Mouse (Mus musculus): ENCODE data around the gene Nvl. TPM values are rescaled to one million over a fixed set of nuclear protein-coding genes. Genes with fewer than 3 reads are reported as not detected.
A peak's percentile ranks its signal among the peaks of the same experiment; 100 is the strongest.

The Nvl gene
- polyA plus RNA-seq, 1 experiment from 2014 or later, result 42.1 TPM

DNA sequence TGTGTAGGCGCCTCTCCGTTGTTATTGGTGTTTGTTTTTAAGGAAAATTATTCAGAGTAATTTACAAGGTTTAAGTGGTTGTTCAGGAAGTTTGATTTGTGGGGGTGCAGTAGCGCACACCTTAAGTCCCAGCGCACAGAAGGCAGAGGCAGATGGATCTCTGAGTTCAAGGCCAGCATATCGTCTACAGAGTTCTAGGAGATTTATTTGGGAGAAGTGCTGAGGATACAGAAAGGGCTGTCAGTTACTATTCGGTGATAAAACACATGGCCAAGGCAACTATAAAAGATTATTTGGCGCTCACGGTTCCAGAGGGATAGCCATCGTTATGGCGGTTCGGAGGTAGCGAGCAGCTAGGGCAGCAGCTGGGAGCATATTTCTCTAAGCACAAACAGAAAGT lies 962 bp upstream of the Nvl start:
- Histone ChIP-seq H3K4me3 (peak overlapping the region; percentile 87), H3K9me3 (replicated peaks) (no peaks in the 10 kb centered on the region), H3K27ac (no peak overlapping the region), H3K27me3 (no peaks in the 10 kb centered on the region), H3K36me3 (peaks cover 14% of the 10 kb centered on the region), H3K4me1 (peaks cover 23% of the 10 kb centered on the region), H3K4me2 (replicated peaks) (peak overlapping the region; percentile 61), H3K9ac (peak overlapping the region; percentile 80)
- ATAC-seq (ENCODE audit: low FRiP score), result no peak
- 19% methylated on average over 12 of the region's 12 CpGs for WGBS

DNA sequence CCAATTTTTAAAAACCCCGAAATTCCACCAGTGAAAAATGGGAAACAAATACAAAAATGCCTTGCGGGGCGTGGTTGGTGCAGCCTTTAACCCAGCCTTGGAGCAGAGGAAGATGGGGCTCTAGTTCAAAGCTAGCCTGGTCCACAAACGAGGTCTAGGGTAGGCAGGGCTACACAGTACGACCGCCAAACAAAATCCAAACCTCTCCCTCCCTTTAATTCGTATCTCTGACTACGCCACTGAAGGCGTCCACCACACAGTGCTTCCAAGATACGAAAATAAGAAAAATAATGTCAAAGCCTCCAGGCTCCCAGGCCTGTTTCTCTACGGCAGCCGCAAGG lies 425 bp downstream of the Nvl start:
- ATAC-seq (ENCODE audit: low FRiP score), result peak; percentile 62
- WGBS, result 0% methylated on average over 12 of the region's 12 CpGs

DNA sequence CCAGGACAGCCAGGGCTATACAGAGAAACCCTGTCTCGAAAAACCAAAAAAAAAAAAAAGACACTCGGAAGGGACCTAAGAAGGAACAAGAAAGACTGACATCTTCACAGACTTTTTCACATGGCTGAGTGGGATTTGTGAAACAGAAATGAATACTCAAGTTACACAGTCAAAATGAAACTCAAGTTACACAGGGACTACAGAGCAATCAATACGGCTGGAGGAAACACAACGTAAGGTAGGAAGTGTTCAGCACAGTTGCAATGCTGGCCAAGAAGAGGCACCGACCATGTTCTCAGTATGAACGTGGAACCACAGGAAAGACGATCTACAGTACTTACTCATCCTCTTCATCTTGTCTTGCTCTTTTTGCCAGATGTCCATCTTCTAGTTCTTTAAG lies 5.3 kb downstream of the Nvl start:
- Histone ChIP-seq H3K4me1 (peaks cover 11% of the 10 kb centered on the region), H3K4me3 (no peak overlapping the region), H3K4me2 (replicated peaks) (no peak overlapping the region), H3K27ac (no peak overlapping the region), H3K9ac (no peak overlapping the region), H3K36me3 (peaks cover 59% of the 10 kb centered on the region), H3K9me3 (replicated peaks) (no peaks in the 10 kb centered on the region), H3K27me3 (no peaks in the 10 kb centered on the region)
- 93% methylated on average over 7 of the region's 7 CpGs for WGBS
- ATAC-seq (ENCODE audit: low FRiP score), result no peak

More for the DNA sequence above, 425 bp downstream of the Nvl start:
- Histone ChIP-seq H3K27me3 (no peaks in the 10 kb centered on the region), H3K9ac (peak overlapping the region; percentile 80), H3K9me3 (replicated peaks) (no peaks in the 10 kb centered on the region), H3K27ac (peak overlapping the region; percentile 79), H3K4me3 (peak overlapping the region; percentile 87), H3K4me2 (replicated peaks) (peak overlapping the region; percentile 71), H3K36me3 (peaks cover 26% of the 10 kb centered on the region), H3K4me1 (peaks cover 23% of the 10 kb centered on the region)

DNA sequence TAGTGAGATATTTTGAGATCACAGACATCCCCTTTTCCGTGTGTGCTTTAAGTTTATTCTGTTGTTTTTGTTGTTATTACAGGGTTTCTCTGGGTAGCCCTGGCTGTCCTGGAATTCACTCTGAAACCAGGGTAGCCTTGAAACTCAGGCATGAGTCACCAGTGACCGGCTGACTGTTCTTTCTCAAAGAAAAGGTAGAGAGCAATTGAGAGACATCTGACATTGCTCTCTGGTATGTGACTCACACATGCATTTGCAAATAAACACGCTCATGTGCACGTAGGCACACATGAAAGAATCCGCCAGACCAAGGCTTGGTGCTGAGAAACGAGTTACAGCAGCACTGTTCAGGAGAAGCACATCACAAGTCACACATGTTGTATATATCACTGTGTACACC lies 12.1 kb downstream of the Nvl start:
- ATAC-seq (ENCODE audit: low FRiP score), result no peak
- H3K27me3 ChIP-seq, result no peaks in the 10 kb centered on the region
- H3K27ac ChIP-seq, result no peak overlapping the region
- H3K4me3 ChIP-seq, result no peak overlapping the region
- peaks cover 81% of the 10 kb centered on the region for H3K36me3 ChIP-seq
- H3K9ac ChIP-seq, result no peak overlapping the region
- no peaks in the 10 kb centered on the region for H3K9me3 ChIP-seq (replicated peaks)
- no peak overlapping the region for H3K4me2 ChIP-seq (replicated peaks)
- H3K4me1 ChIP-seq, result no peaks in the 10 kb centered on the region
- 93% methylated on average over 6 of the region's 6 CpGs for WGBS

DNA sequence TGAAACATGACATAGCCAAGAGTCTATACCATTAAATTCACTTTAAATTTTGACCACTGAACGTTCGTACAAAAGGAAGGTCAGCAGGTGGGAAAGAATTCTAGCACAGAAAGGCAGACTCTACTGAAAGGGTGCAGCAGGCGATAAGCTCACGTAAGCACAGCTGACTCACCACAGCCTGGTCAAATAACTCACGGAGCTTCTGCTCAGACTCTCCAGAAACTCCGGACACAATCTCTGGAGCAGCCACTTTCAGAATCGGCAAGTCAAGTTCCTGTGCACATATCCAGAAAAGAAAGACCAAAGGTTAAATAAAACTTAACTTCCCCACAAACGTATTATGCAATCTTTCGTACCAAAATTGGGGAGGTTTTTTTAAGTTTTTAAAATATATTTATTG lies 17.2 kb downstream of the Nvl start:
- Histone ChIP-seq H3K9ac (no peak overlapping the region), H3K27me3 (no peaks in the 10 kb centered on the region), H3K36me3 (peaks cover 80% of the 10 kb centered on the region), H3K4me1 (no peaks in the 10 kb centered on the region), H3K9me3 (replicated peaks) (no peaks in the 10 kb centered on the region), H3K4me3 (no peak overlapping the region), H3K27ac (no peak overlapping the region), H3K4me2 (replicated peaks) (no peak overlapping the region)
- ATAC-seq (ENCODE audit: low FRiP score), result no peak
- 95% methylated on average over 9 of the region's 9 CpGs for WGBS

DNA sequence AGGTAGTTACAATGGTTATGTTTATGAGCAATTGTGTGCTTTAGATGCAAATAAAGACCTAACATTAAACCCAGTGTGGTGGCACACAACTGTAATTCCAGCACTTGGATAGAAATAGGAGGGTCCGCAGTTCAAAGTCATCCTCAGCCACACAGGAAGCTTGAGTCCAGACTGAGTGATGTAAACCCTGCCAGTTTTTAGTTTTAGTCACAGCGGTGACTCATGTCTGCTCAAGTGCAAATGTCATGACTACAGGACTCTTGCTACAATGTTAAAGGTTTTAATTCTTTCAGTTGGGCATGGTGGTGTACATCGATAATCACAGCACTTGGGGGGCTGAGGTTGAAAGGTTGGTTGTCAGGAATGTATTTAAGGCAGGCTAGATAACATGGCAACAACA lies 18.1 kb downstream of the Nvl start:
- H3K27me3 ChIP-seq, result no peaks in the 10 kb centered on the region
- H3K27ac ChIP-seq, result no peak overlapping the region
- no peak for ATAC-seq (ENCODE audit: low FRiP score)
- no peaks in the 10 kb centered on the region for H3K4me1 ChIP-seq
- peaks cover 81% of the 10 kb centered on the region for H3K36me3 ChIP-seq
- 96% methylated on average over 3 of the region's 3 CpGs for WGBS
- H3K9ac ChIP-seq, result no peak overlapping the region
- no peak overlapping the region for H3K4me2 ChIP-seq (replicated peaks)
- no peak overlapping the region for H3K4me3 ChIP-seq
- no peaks in the 10 kb centered on the region for H3K9me3 ChIP-seq (replicated peaks)

DNA sequence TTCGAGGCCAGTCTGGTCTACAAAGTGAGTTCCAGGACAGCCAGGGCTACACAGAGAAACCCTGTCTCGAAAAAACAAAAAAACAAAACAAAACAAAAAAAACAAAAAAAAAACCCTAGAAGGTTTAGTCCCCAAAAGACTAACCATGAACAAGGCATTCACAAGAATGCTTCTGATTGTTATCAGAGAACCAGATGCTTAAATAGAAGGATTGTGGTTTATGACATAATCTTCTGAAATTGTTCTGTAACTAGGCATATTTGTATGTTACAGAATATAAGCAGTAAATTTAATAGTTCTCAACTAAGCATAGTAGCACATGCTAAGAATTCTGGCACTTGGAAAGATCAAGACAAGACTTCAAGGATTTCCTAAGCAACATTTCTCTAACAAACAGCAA lies 19.9 kb downstream of the Nvl start:
- H3K4me1 ChIP-seq, result no peaks in the 10 kb centered on the region
- WGBS, result 98% methylated on average over 2 of the region's 2 CpGs
- H3K36me3 ChIP-seq, result peaks cover 79% of the 10 kb centered on the region
- no peak for ATAC-seq (ENCODE audit: low FRiP score)
- H3K4me2 ChIP-seq (replicated peaks), result no peak overlapping the region
- no peak overlapping the region for H3K27ac ChIP-seq
- H3K9ac ChIP-seq, result no peak overlapping the region
- H3K4me3 ChIP-seq, result no peak overlapping the region
- H3K27me3 ChIP-seq, result no peaks in the 10 kb centered on the region
- no peaks in the 10 kb centered on the region for H3K9me3 ChIP-seq (replicated peaks)

DNA sequence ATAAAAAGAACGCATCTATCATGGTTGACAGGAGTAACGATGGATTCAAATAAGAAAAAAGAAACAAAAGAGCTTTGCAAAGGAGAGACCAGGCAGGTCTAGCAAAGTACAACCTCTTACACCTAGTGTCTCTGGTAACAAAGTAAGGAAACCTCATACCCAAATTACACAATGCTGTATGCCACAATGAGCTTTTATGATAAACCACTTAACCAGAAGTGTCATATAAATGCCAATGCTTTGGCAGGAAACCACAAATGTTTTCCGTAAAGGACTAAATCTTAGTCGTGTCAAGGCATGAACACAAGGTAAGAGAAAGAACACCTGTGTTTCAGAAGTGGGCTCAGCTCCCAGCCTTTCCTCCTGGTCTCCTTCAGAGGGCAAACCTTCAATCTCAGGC lies 26.9 kb downstream of the Nvl start:
- 95% methylated on average over 4 of the region's 4 CpGs for WGBS
- no peak for ATAC-seq (ENCODE audit: low FRiP score)
- Histone ChIP-seq H3K9ac (no peak overlapping the region), H3K9me3 (replicated peaks) (no peaks in the 10 kb centered on the region), H3K27ac (no peak overlapping the region), H3K4me2 (replicated peaks) (no peak overlapping the region), H3K4me3 (no peak overlapping the region), H3K4me1 (no peaks in the 10 kb centered on the region), H3K27me3 (no peaks in the 10 kb centered on the region), H3K36me3 (peaks cover 72% of the 10 kb centered on the region)

DNA sequence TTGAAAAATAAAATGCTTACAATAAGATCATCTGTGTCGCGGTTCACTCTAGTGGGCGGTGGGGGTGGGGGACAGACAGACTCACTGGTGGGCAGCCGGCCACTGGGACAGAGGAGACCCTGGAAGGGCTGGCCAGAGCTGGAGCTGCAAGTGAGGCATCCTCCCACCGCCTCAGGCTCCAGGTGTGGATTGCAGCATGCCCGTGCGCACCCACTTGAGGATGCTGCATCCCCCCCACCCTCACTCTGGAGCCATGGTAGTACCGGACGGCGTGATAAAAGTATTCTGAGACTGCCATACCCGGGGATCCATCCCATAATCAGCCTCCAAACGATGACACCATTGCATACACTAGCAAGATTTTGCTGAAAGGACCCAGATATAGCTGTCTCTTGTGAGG lies 54.0 kb downstream of the Nvl start:
- no peak for ATAC-seq (ENCODE audit: low FRiP score)
- Histone ChIP-seq H3K27ac (no peak overlapping the region), H3K9me3 (replicated peaks) (no peaks in the 10 kb centered on the region), H3K4me1 (no peaks in the 10 kb centered on the region), H3K4me3 (no peak overlapping the region), H3K27me3 (no peaks in the 10 kb centered on the region), H3K36me3 (peaks cover 43% of the 10 kb centered on the region), H3K9ac (no peak overlapping the region), H3K4me2 (replicated peaks) (no peak overlapping the region)
- 83% methylated on average over 12 of the region's 12 CpGs for WGBS

DNA sequence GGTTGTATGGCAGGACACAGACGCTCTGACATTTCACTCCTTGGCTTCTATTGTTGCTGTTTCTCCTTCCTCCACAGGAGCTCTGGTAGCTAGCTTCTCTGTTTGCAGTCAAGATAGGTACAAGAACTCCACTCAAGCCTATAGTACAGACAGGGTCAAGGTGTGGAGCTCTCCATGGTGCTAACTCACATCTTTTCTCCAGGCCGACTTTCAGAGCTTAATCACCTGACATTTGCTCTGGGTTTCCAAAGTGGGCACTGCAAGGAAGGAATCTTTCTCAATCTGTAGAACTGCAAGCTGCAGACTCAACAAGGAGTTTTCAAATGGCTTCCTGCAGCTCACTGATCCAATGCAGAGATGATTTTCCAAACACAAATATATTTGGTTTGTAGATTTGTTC lies 60.0 kb downstream of the Nvl start:
- H3K27me3 ChIP-seq, result no peaks in the 10 kb centered on the region
- no peak overlapping the region for H3K27ac ChIP-seq
- WGBS, result 38% methylated on average over 2 of the region's 2 CpGs
- no peaks in the 10 kb centered on the region for H3K9me3 ChIP-seq (replicated peaks)
- ATAC-seq (ENCODE audit: low FRiP score), result no peak
- H3K36me3 ChIP-seq, result no peaks in the 10 kb centered on the region
- no peaks in the 10 kb centered on the region for H3K4me1 ChIP-seq
- H3K9ac ChIP-seq, result no peak overlapping the region
- H3K4me3 ChIP-seq, result no peak overlapping the region
- no peak overlapping the region for H3K4me2 ChIP-seq (replicated peaks)

DNA sequence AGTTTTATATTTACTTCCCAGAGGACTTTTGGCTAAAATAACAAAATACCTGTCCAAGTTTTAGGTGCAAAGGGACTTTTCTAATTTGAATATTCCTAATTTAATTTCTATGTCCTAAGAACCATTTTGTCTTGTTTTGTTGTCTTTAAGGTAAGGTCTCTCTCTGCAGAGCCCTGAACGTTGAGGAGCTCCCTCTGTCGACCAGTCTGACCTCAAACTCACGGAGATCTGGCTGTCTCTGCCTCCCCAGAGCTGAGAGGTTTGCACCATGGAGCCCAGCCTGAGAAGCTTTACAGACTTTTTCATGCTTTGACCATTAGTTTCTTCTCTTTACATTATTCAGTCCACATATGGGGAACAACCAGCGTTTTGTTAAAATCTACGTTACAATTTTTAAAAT lies 70.9 kb downstream of the Nvl start:
- H3K4me1 ChIP-seq, result no peaks in the 10 kb centered on the region
- no peak overlapping the region for H3K4me2 ChIP-seq (replicated peaks)
- no peak overlapping the region for H3K4me3 ChIP-seq
- no peaks in the 10 kb centered on the region for H3K36me3 ChIP-seq
- H3K27me3 ChIP-seq, result no peaks in the 10 kb centered on the region
- no peaks in the 10 kb centered on the region for H3K9me3 ChIP-seq (replicated peaks)
- no peak overlapping the region for H3K27ac ChIP-seq
- 45% methylated on average over 5 of the region's 5 CpGs for WGBS
- H3K9ac ChIP-seq, result no peak overlapping the region
- no peak for ATAC-seq (ENCODE audit: low FRiP score)

DNA sequence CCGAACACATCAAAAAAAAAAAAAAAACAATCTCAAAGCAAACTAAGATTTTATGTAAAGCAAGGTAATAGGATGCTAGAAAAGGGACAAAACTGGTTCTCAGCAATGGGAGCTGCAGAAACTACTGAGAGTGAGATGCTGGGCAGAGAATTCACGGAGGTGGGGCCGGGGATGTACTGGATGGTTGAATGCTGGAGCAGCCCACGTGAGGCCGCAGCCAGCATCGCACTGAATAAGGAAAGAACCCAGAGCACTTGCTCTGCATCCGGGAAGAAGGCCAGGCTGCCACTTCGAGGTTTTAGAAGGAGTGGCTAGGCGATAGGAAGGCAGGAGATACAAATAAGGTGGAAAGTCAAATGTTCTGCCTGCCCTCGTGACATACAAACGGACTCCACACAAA lies 74.3 kb downstream of the Nvl start:
- Histone ChIP-seq H3K4me1 (no peaks in the 10 kb centered on the region), H3K36me3 (no peaks in the 10 kb centered on the region), H3K4me2 (replicated peaks) (no peak overlapping the region), H3K9me3 (replicated peaks) (no peaks in the 10 kb centered on the region), H3K27ac (no peak overlapping the region), H3K4me3 (no peak overlapping the region), H3K27me3 (no peaks in the 10 kb centered on the region), H3K9ac (no peak overlapping the region)
- 69% methylated on average over 11 of the region's 11 CpGs for WGBS
- no peak for ATAC-seq (ENCODE audit: low FRiP score)

DNA sequence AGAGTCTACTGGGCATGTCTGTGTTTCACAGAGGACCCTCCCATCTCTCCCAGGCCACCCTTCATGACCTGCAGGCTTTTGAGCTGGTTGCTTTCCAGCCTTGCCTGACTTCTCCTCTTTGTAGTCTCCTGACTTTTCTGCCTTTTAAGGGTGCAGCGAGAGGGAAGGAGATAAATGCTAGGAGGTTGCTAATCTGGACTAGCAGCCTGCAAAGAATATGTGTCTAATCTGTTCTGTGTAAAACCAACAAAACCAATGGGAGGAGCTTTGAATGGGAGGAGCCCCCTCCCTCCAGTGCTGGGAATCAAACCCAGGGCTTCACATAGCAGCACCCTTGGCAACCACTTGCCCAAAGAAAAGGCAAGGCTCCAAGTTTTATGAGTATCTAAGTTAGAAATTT lies 75.7 kb downstream of the Nvl start:
- no peaks in the 10 kb centered on the region for H3K9me3 ChIP-seq (replicated peaks)
- 72% methylated on average over 1 of the region's 1 CpGs for WGBS
- H3K27me3 ChIP-seq, result no peaks in the 10 kb centered on the region
- H3K4me2 ChIP-seq (replicated peaks), result no peak overlapping the region
- no peak overlapping the region for H3K27ac ChIP-seq
- no peak for ATAC-seq (ENCODE audit: low FRiP score)
- no peaks in the 10 kb centered on the region for H3K36me3 ChIP-seq
- no peaks in the 10 kb centered on the region for H3K4me1 ChIP-seq
- H3K9ac ChIP-seq, result no peak overlapping the region
- no peak overlapping the region for H3K4me3 ChIP-seq

DNA sequence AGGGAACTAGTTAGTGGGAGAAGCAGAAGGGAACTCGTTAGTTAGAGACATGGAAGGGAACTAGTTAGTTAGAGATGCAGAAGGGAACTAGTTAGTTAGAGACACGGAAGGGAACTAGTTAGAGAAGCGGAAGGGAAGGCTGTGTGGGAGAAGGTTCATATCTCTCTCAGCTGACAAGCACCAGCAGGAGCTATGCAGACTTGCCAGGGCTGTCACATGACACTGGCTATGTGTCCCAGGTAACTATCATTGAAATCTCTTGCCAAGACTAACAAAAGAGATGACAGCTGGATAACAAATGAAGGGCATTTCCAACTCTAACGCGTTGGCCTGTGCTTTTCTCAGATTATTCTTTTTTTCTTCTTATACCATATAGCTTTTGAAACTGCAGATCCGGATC lies 79.4 kb downstream of the Nvl start:
- Histone ChIP-seq H3K4me1 (no peaks in the 10 kb centered on the region), H3K27ac (no peak overlapping the region), H3K9me3 (replicated peaks) (no peaks in the 10 kb centered on the region), H3K4me3 (no peak overlapping the region), H3K9ac (no peak overlapping the region), H3K27me3 (no peaks in the 10 kb centered on the region), H3K4me2 (replicated peaks) (no peak overlapping the region), H3K36me3 (no peaks in the 10 kb centered on the region)
- no peak for ATAC-seq (ENCODE audit: low FRiP score)
- WGBS, result 79% methylated on average over 6 of the region's 6 CpGs

Data from hindbrain, embryonic 12.5 days (tissue).